Mouse (Mus musculus): ENCODE data around the gene Ptgir.

DNA sequence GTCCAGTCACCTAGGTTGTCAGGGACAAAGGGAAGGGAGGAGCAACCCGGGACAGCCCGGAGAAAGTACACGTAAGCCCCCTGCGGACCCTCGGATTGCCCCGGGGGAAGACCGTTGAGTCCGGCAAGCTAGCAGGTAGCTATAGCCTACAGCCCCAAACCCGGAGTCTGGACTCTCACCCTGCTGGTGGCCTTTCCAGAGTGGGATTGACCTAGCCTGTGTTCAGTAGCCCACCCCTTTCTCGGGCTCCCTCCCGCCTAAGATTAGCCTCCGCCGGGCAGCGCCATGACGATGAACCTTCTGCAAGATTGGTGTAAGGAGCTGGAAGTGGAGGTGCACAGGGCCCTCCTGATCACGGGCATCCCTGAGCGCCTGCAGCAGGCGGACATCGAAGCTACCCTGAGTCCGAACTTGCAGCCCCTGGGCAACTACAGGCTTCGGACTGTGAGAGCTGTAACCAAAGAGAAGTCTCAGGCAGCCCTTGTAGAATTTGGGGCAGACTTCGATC, 38.6 kb downstream of the Ptgir start:
- 0 out of 2 replicates have a peak, but pooled peaks have one; percentile 1 for TF ChIP-seq CTCF (IDR thresholded peaks at IDR 0.05; ENCODE audit: borderline replicate concordance, control insufficient read depth, extremely low read depth, insufficient read depth, low read length, poor library complexity)
- TF ChIP-seq POLR2A (IDR thresholded peaks at IDR 0.05; ENCODE audit: control insufficient read depth, extremely low read depth, insufficient read depth, low read length, poor library complexity): no peak

Measured in thymus, adult 2 months (tissue).